Mouse (Mus musculus): ENCODE data around the gene Cox6b2. TPM values are rescaled to one million over a fixed set of nuclear protein-coding genes. Genes with fewer than 3 reads are reported as not detected.

Gene Cox6b2
- polyA plus RNA-seq, 1 experiment from 2014 or later = 24.1 TPM

GRCm38 (mm10) chr7:4788499-4789435 lies 35.9 kb upstream of the Cox6b2 start:
- H3K36me3 ChIP-seq (ENCODE audit: control insufficient read depth, insufficient read depth) = no peaks in the 10 kb centered on the region
- H3K9ac ChIP-seq (ENCODE audit: low read length) = peak overlapping the region; percentile 88
- peak overlapping the region; percentile 98 for H3K4me2 ChIP-seq (ENCODE audit: low read depth, low read length)
- peak overlapping the region; percentile 62 for H3K27ac ChIP-seq (ENCODE audit: low read length)
- H3K27me3 ChIP-seq (ENCODE audit: control insufficient read depth, insufficient read depth, low read length) = no peaks in the 10 kb centered on the region
- H3K4me3 ChIP-seq (ENCODE audit: low read length) = peak overlapping the region; percentile 71
- peaks cover 11% of the 10 kb centered on the region for H3K4me1 ChIP-seq (ENCODE audit: control insufficient read depth, insufficient read depth, low read length)
- WGBS = 2% methylated on average over 64 of the region's 64 CpGs
- peak; percentile 43; the same call in 1 of the 2 replicates for ATAC-seq (replicated peaks; ENCODE audit: extremely low read depth, insufficient read depth, low FRiP score)
- no peaks in the 10 kb centered on the region for H3K9me3 ChIP-seq (replicated peaks; ENCODE audit: control insufficient read depth, low read length)

- Histone ChIP-seq H3K4me1 (ENCODE audit: control insufficient read depth, insufficient read depth, low read length) (peaks cover 6% of the 10 kb centered on the region), H3K27ac (ENCODE audit: low read length) (no peak overlapping the region), H3K9ac (ENCODE audit: low read length) (no peak overlapping the region), H3K27me3 (ENCODE audit: control insufficient read depth, insufficient read depth, low read length) (peaks cover 10% of the 10 kb centered on the region), H3K4me3 (ENCODE audit: low read length) (no peak overlapping the region), H3K36me3 (ENCODE audit: control insufficient read depth, insufficient read depth) (no peaks in the 10 kb centered on the region), H3K4me2 (ENCODE audit: low read depth, low read length) (no peak overlapping the region), H3K9me3 (replicated peaks; ENCODE audit: control insufficient read depth, low read length) (no peaks in the 10 kb centered on the region)
- WGBS = 57% methylated on average over 14 of the region's 14 CpGs
- ATAC-seq (replicated peaks; ENCODE audit: extremely low read depth, insufficient read depth, low FRiP score) = no peak
Observed at GRCm38 (mm10) chr7:4783667-4784268, 30.9 kb upstream of the Cox6b2 start.

- WGBS = 74% methylated on average over 2 of the region's 2 CpGs
Observed at GRCm38 (mm10) chr7:4782759-4783158, 29.9 kb upstream of the Cox6b2 start, which contains the start of the genes Il11 and Tmem190. TSS of gene Il11 (minus strand) at chr7:4782859. TSS of gene Tmem190 (plus strand) at chr7:4782937.

GRCm38 (mm10) chr7:4782130-4782529 lies 29.2 kb upstream of the Cox6b2 start:
- Histone ChIP-seq H3K9me3 (replicated peaks; ENCODE audit: control insufficient read depth, low read length) (no peaks in the 10 kb centered on the region), H3K27ac (ENCODE audit: low read length) (no peak overlapping the region), H3K27me3 (ENCODE audit: control insufficient read depth, insufficient read depth, low read length) (peaks cover 27% of the 10 kb centered on the region), H3K36me3 (ENCODE audit: control insufficient read depth, insufficient read depth) (no peaks in the 10 kb centered on the region), H3K4me3 (ENCODE audit: low read length) (no peak overlapping the region), H3K4me2 (ENCODE audit: low read depth, low read length) (no peak overlapping the region), H3K4me1 (ENCODE audit: control insufficient read depth, insufficient read depth, low read length) (peaks cover under 1% of the 10 kb centered on the region; the same call in 1 of the 2 replicates), H3K9ac (ENCODE audit: low read length) (no peak overlapping the region)
- no peak for ATAC-seq (replicated peaks; ENCODE audit: extremely low read depth, insufficient read depth, low FRiP score)
- whole genome bisulfite sequencing = 37% methylated on average over 3 of the region's 3 CpGs

More at GRCm38 (mm10) chr7:4782759-4783158, 29.9 kb upstream of the Cox6b2 start, which contains the start of the genes Il11 and Tmem190:
- no peak for ATAC-seq (replicated peaks; ENCODE audit: extremely low read depth, insufficient read depth, low FRiP score)
- Histone ChIP-seq H3K4me3 (ENCODE audit: low read length) (no peak within 1 kb of the TSS), H3K4me1 (ENCODE audit: control insufficient read depth, insufficient read depth, low read length) (no peaks in the 10 kb centered on the region), H3K27ac (ENCODE audit: low read length) (no peak within 1 kb of the TSS), H3K9ac (ENCODE audit: low read length) (no peak within 1 kb of the TSS), H3K4me2 (ENCODE audit: low read depth, low read length) (no peak within 1 kb of the TSS), H3K9me3 (replicated peaks; ENCODE audit: control insufficient read depth, low read length) (no peaks in the 10 kb centered on the region), H3K27me3 (ENCODE audit: control insufficient read depth, insufficient read depth, low read length) (peaks cover 20% of the 10 kb centered on the region), H3K36me3 (ENCODE audit: control insufficient read depth, insufficient read depth) (no peaks in the 10 kb centered on the region)

GRCm38 (mm10) chr7:4779921-4780320 lies 27.0 kb upstream of the Cox6b2 start:
- Histone ChIP-seq H3K4me1 (ENCODE audit: control insufficient read depth, insufficient read depth, low read length) (peaks cover 5% of the 10 kb centered on the region; the same call in 1 of the 2 replicates), H3K27me3 (ENCODE audit: control insufficient read depth, insufficient read depth, low read length) (peaks cover 49% of the 10 kb centered on the region), H3K4me3 (ENCODE audit: low read length) (no peak overlapping the region), H3K4me2 (ENCODE audit: low read depth, low read length) (no peak overlapping the region), H3K27ac (ENCODE audit: low read length) (no peak overlapping the region), H3K36me3 (ENCODE audit: control insufficient read depth, insufficient read depth) (no peaks in the 10 kb centered on the region), H3K9me3 (replicated peaks; ENCODE audit: control insufficient read depth, low read length) (no peaks in the 10 kb centered on the region), H3K9ac (ENCODE audit: low read length) (no peak overlapping the region)
- ATAC-seq (replicated peaks; ENCODE audit: extremely low read depth, insufficient read depth, low FRiP score) = no peak
- WGBS = 32% methylated on average over 5 of the region's 5 CpGs

- Histone ChIP-seq H3K9me3 (replicated peaks; ENCODE audit: control insufficient read depth, low read length) (no peaks in the 10 kb centered on the region), H3K27ac (ENCODE audit: low read length) (no peak overlapping the region), H3K4me3 (ENCODE audit: low read length) (no peak overlapping the region), H3K4me1 (ENCODE audit: control insufficient read depth, insufficient read depth, low read length) (peaks cover 5% of the 10 kb centered on the region; the same call in 1 of the 2 replicates), H3K9ac (ENCODE audit: low read length) (no peak overlapping the region), H3K36me3 (ENCODE audit: control insufficient read depth, insufficient read depth) (no peaks in the 10 kb centered on the region), H3K27me3 (ENCODE audit: control insufficient read depth, insufficient read depth, low read length) (peaks cover 55% of the 10 kb centered on the region), H3K4me2 (ENCODE audit: low read depth, low read length) (no peak overlapping the region)
- 7% methylated on average over 17 of the region's 20 CpGs for WGBS
- no peak for ATAC-seq (replicated peaks; ENCODE audit: extremely low read depth, insufficient read depth, low FRiP score)
Observed at GRCm38 (mm10) chr7:4777851-4778637, 25.1 kb upstream of the Cox6b2 start.

- peaks cover 5% of the 10 kb centered on the region; the same call in 1 of the 2 replicates for H3K4me1 ChIP-seq (ENCODE audit: control insufficient read depth, insufficient read depth, low read length)
- ATAC-seq (replicated peaks; ENCODE audit: extremely low read depth, insufficient read depth, low FRiP score) = peak; percentile 61
- H3K36me3 ChIP-seq (ENCODE audit: control insufficient read depth, insufficient read depth) = no peaks in the 10 kb centered on the region
- H3K27me3 ChIP-seq (ENCODE audit: control insufficient read depth, insufficient read depth, low read length) = peaks cover 53% of the 10 kb centered on the region
- no peaks in the 10 kb centered on the region for H3K9me3 ChIP-seq (replicated peaks; ENCODE audit: control insufficient read depth, low read length)
- WGBS = 1% methylated on average over 43 of the region's 56 CpGs
- H3K27ac ChIP-seq (ENCODE audit: low read length) = no peak overlapping the region
- no peak overlapping the region; the same call in 1 of the 2 replicates for H3K9ac ChIP-seq (ENCODE audit: low read length)
- H3K4me2 ChIP-seq (ENCODE audit: low read depth, low read length) = peak overlapping the region; percentile 58
- H3K4me3 ChIP-seq (ENCODE audit: low read length) = peak overlapping the region; percentile 41
Observed at GRCm38 (mm10) chr7:4776861-4777830, 24.3 kb upstream of the Cox6b2 start.

- Histone ChIP-seq H3K27ac (ENCODE audit: low read length) (no peak overlapping the region), H3K4me1 (ENCODE audit: control insufficient read depth, insufficient read depth, low read length) (peaks cover 5% of the 10 kb centered on the region; the same call in 1 of the 2 replicates), H3K27me3 (ENCODE audit: control insufficient read depth, insufficient read depth, low read length) (peaks cover 53% of the 10 kb centered on the region), H3K4me3 (ENCODE audit: low read length) (no peak overlapping the region), H3K36me3 (ENCODE audit: control insufficient read depth, insufficient read depth) (no peaks in the 10 kb centered on the region), H3K9ac (ENCODE audit: low read length) (no peak overlapping the region), H3K9me3 (replicated peaks; ENCODE audit: control insufficient read depth, low read length) (no peaks in the 10 kb centered on the region), H3K4me2 (ENCODE audit: low read depth, low read length) (no peak overlapping the region)
- 31% methylated on average over 10 of the region's 10 CpGs for WGBS
- no peak for ATAC-seq (replicated peaks; ENCODE audit: extremely low read depth, insufficient read depth, low FRiP score)
Observed at GRCm38 (mm10) chr7:4776131-4776530, 23.2 kb upstream of the Cox6b2 start.

Measured in heart, embryonic 16.5 days (tissue).